Mouse (Mus musculus): ENCODE measurements around the gene Exoc3l. TPM values are rescaled to one million over a fixed set of nuclear protein-coding genes. Genes with fewer than 3 reads are reported as not detected.

The Exoc3l gene
- polyA plus RNA-seq, 1 experiment: 10.4 TPM

- peak overlapping the region; percentile 61; the same call in 1 of the 2 replicates for H3K27ac ChIP-seq (ENCODE audit: control insufficient read depth, insufficient read depth, low read depth, low read length, poor library complexity)
- peak overlapping the region; percentile 64 for H3K4me3 ChIP-seq (replicated peaks; ENCODE audit: control insufficient read depth, low read depth, low read length)
- peaks cover 1% of the 10 kb centered on the region; the same call in 1 of the 2 replicates for H3K4me1 ChIP-seq (ENCODE audit: control insufficient read depth, insufficient read depth, low read length)
- WGBS: 63% methylated on average over 4 of the region's 4 CpGs
- no peak for TF ChIP-seq CTCF (IDR thresholded peaks at IDR 0.05; ENCODE audit: control insufficient read depth, insufficient read depth, low read length)
- TF ChIP-seq POLR2A (IDR thresholded peaks at IDR 0.05; ENCODE audit: borderline replicate concordance, control insufficient read depth, low read depth, low read length): no peak
Measured at GRCm38 (mm10) chr8:105323183-105323582, 27.3 kb upstream of the Exoc3l start.

- H3K27ac ChIP-seq (ENCODE audit: control insufficient read depth, insufficient read depth, low read depth, low read length, poor library complexity): no peak overlapping the region
Measured at GRCm38 (mm10) chr8:105318662-105319190, 22.8 kb upstream of the Exoc3l start.

DNA sequence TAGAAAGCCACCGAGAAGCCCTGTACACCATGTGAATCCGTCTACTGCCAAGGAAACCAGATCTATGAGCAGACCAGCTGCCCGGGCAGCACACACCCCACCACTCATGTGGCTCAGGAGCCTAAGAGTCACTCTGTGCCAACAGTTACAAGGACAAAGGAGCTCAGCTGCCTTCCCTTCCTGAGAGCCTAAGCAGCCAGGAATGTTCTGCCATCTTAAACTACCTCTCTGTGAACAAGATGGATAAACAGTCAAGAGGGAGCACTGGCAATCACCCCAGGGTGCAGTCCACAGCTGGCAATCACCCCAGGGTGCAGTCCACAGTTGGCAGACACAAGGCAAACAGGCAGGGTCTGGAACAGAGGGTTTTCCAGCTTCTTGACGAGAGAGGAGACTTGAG is 22.0 kb upstream of the Exoc3l start:
- WGBS: 91% methylated on average over 4 of the region's 4 CpGs
- Histone ChIP-seq H3K4me3 (replicated peaks; ENCODE audit: control insufficient read depth, low read depth, low read length) (no peak overlapping the region), H3K27ac (ENCODE audit: control insufficient read depth, insufficient read depth, low read depth, low read length, poor library complexity) (no peak overlapping the region), H3K4me1 (ENCODE audit: control insufficient read depth, insufficient read depth, low read length) (no peaks in the 10 kb centered on the region; the same call in 1 of the 2 replicates)
- no peak for TF ChIP-seq CTCF (IDR thresholded peaks at IDR 0.05; ENCODE audit: control insufficient read depth, insufficient read depth, low read length)
- no peak for TF ChIP-seq POLR2A (IDR thresholded peaks at IDR 0.05; ENCODE audit: borderline replicate concordance, control insufficient read depth, low read depth, low read length)

More at GRCm38 (mm10) chr8:105318662-105319190, 22.8 kb upstream of the Exoc3l start:
- Histone ChIP-seq H3K4me1 (ENCODE audit: control insufficient read depth, insufficient read depth, low read length) (peaks cover 1% of the 10 kb centered on the region; the same call in 1 of the 2 replicates), H3K4me3 (replicated peaks; ENCODE audit: control insufficient read depth, low read depth, low read length) (no peak overlapping the region)
- WGBS: 89% methylated on average over 11 of the region's 11 CpGs
- TF ChIP-seq CTCF (IDR thresholded peaks at IDR 0.05; ENCODE audit: control insufficient read depth, insufficient read depth, low read length): no peak
- TF ChIP-seq POLR2A (IDR thresholded peaks at IDR 0.05; ENCODE audit: borderline replicate concordance, control insufficient read depth, low read depth, low read length): no peak

DNA sequence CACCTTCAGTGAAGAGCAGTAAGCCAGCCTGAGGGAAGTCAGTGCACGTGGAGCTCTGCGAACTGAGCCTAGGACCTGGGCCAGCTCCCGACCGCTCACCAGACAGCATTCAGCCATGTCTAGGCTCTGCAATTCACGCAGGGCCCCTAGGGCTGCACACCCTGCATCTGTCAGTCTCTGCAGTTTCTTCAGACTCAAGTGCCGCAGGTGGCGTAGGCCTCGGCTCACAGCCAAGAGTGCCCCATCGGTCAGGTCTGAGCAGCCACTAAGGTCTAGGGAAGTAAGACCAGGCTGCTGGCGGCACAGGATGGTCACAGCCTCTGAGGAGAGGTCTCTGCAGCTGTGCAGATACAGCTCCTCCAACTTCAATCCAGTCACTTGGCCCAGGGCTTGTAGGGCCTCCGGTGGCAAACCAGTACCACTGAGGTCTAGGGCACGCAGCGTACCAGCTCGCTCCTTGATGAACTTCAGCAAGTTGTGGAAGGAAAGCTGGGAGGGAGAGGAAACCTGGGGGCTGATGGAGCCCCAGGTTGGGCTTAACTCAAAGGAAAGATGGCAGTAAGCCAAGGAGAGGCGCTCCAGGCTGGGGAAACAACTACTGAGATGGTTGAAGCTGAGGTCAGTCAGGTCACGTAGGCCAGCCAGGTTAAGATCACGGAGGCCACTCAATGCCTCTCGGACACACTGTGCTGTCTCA is 19.3 kb upstream of the Exoc3l start:
- no peak overlapping the region for H3K27ac ChIP-seq (ENCODE audit: control insufficient read depth, insufficient read depth, low read depth, low read length, poor library complexity)
- no peak overlapping the region for H3K4me3 ChIP-seq (replicated peaks; ENCODE audit: control insufficient read depth, low read depth, low read length)
- TF ChIP-seq CTCF (IDR thresholded peaks at IDR 0.05; ENCODE audit: control insufficient read depth, insufficient read depth, low read length): no peak
- no peak for TF ChIP-seq POLR2A (IDR thresholded peaks at IDR 0.05; ENCODE audit: borderline replicate concordance, control insufficient read depth, low read depth, low read length)
- H3K4me1 ChIP-seq (ENCODE audit: control insufficient read depth, insufficient read depth, low read length): no peaks in the 10 kb centered on the region; the same call in 1 of the 2 replicates
- 93% methylated on average over 18 of the region's 18 CpGs for WGBS

- H3K4me1 ChIP-seq (ENCODE audit: control insufficient read depth, insufficient read depth, low read length): no peaks in the 10 kb centered on the region; the same call in 1 of the 2 replicates
- no peak for TF ChIP-seq CTCF (IDR thresholded peaks at IDR 0.05; ENCODE audit: control insufficient read depth, insufficient read depth, low read length)
- TF ChIP-seq POLR2A (IDR thresholded peaks at IDR 0.05; ENCODE audit: borderline replicate concordance, control insufficient read depth, low read depth, low read length): no peak
- no peak overlapping the region for H3K4me3 ChIP-seq (replicated peaks; ENCODE audit: control insufficient read depth, low read depth, low read length)
- WGBS: 79% methylated on average over 9 of the region's 9 CpGs
- H3K27ac ChIP-seq (ENCODE audit: control insufficient read depth, insufficient read depth, low read depth, low read length, poor library complexity): no peak overlapping the region
Measured at GRCm38 (mm10) chr8:105313622-105314402, 17.9 kb upstream of the Exoc3l start.

DNA sequence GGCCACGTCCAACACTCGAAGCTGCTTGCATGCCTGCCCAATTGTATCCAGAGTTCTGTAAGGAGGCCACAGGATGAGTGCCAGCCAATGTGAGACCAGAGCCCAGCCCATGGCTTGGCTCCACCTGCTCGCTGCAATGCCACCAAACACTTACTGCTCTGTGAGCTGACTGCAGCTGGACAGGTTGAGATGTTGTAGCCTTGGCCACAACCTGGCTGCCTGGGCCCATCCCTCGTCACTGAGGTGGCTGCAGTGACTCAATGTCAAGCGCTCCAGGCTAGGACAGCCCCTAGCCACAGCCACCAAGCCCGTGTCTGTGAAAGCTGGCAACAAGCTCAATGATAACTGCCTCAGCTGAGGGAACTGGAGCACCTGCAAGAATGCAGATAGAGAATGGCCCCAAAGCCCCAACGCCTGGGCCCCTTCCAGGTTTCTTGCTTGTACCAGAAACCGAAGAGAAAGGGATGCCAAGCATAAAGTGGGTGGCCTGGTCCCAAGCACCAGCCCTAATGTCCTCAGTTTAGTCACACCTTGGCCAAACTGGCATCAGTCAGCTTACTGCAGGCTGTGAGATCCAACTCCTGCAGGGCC is 17.1 kb upstream of the Exoc3l start:
- Histone ChIP-seq H3K4me3 (replicated peaks; ENCODE audit: control insufficient read depth, low read depth, low read length) (no peak overlapping the region), H3K27ac (ENCODE audit: control insufficient read depth, insufficient read depth, low read depth, low read length, poor library complexity) (peak overlapping the region; percentile 23; the same call in 1 of the 2 replicates), H3K4me1 (ENCODE audit: control insufficient read depth, insufficient read depth, low read length) (no peaks in the 10 kb centered on the region; the same call in 1 of the 2 replicates)
- TF ChIP-seq POLR2A (IDR thresholded peaks at IDR 0.05; ENCODE audit: borderline replicate concordance, control insufficient read depth, low read depth, low read length): no peak
- no peak for TF ChIP-seq CTCF (IDR thresholded peaks at IDR 0.05; ENCODE audit: control insufficient read depth, insufficient read depth, low read length)
- WGBS: 68% methylated on average over 8 of the region's 8 CpGs

- WGBS: 53% methylated on average over 1 of the region's 1 CpGs
- H3K27ac ChIP-seq (ENCODE audit: control insufficient read depth, insufficient read depth, low read depth, low read length, poor library complexity): no peak overlapping the region
- H3K4me1 ChIP-seq (ENCODE audit: control insufficient read depth, insufficient read depth, low read length): no peaks in the 10 kb centered on the region; the same call in none of the 2 replicates
- no peak overlapping the region for H3K4me3 ChIP-seq (replicated peaks; ENCODE audit: control insufficient read depth, low read depth, low read length)
- TF ChIP-seq POLR2A (IDR thresholded peaks at IDR 0.05; ENCODE audit: borderline replicate concordance, control insufficient read depth, low read depth, low read length) (no peak), CTCF (IDR thresholded peaks at IDR 0.05; ENCODE audit: control insufficient read depth, insufficient read depth, low read length) (no peak)
Measured at GRCm38 (mm10) chr8:105311718-105312117, 15.8 kb upstream of the Exoc3l start.

Measured in bone marrow, adult 2 months (tissue).